Mouse (Mus musculus) hindbrain, embryonic 14.5 days (tissue): ENCODE results near the gene Adtrp. TPM values are rescaled to one million over a fixed set of nuclear protein-coding genes. Genes with fewer than 3 reads are reported as not detected.

ENCODE experiments used
- ATAC-seq: fragments of 200-750 bp; cut with Nextera tagmentation; 2 replicates; pipeline ENCODE4 v1.8.0; 2017; ENCODE audit warnings: moderate number of reproducible peaks, mild to moderate bottlenecking, moderate TSS enrichment, moderate library complexity; ENCODE audit not compliant: low FRiP score
- DNase-seq: peaks from one replicate; pipeline ENCODE4 v3.0.0-alpha.2; 2015; ENCODE audit warnings: low spot score
- H3K27ac ChIP-seq: fragments of 300-500 bp; sonication (generic); 2 replicates; pipeline ENCODE4 v1.5.1; 2014; ENCODE audit warnings: mild to moderate bottlenecking, moderate library complexity
- H3K27me3 ChIP-seq: fragments of 300-500 bp; sonication (generic); 2 replicates; pipeline ENCODE4 v1.6.1; 2014; ENCODE audit warnings: mild to moderate bottlenecking, low read length, mixed read lengths; ENCODE audit not compliant: control insufficient read depth, insufficient read depth
- H3K36me3 ChIP-seq: fragments of 300-500 bp; sonication (generic); replicated peaks from 2 replicates; pipeline ENCODE4 v1.6.1; 2014; ENCODE audit not compliant: control insufficient read depth, insufficient read depth
- H3K4me1 ChIP-seq: fragments of 300-500 bp; sonication (generic); replicated peaks from 2 replicates; pipeline ENCODE4 v1.6.1; 2014; ENCODE audit warnings: antibody characterized with exemption, low read length, mixed read lengths; ENCODE audit not compliant: control insufficient read depth, insufficient read depth
- H3K4me2 ChIP-seq: fragments of 300-500 bp; sonication (generic); replicated peaks from 2 replicates; pipeline ENCODE4 v1.6.1; 2014; ENCODE audit warnings: mild to moderate bottlenecking, moderate library complexity
- H3K4me3 ChIP-seq: fragments of 300-500 bp; sonication (generic); replicated peaks from 2 replicates; pipeline ENCODE4 v1.5.1; 2014; ENCODE audit warnings: mild to moderate bottlenecking, low read length
- H3K9ac ChIP-seq: fragments of 300-500 bp; sonication (generic); 2 replicates; pipeline ENCODE4 v1.6.1; 2014
- H3K9me3 ChIP-seq: fragments of 300-500 bp; sonication (generic); 2 replicates; pipeline ENCODE4 v1.6.1; 2016; ENCODE audit warnings: low read length; ENCODE audit not compliant: control insufficient read depth
- WGBS: fragments of 180-500 bp; shearing (Covaris S2); extraction: QIAGEN DNeasy Blood & Tissue Kit; methylation state at CpG from one replicate; pipeline ENCODE4 v1.1.7; 2014; 5-methylcytosine and 5-hydroxymethylcytosine counted together
- polyA plus RNA-seq: library from polyadenylated mRNA; unstranded; fragments of >200 nt; fragmentation: Nextera tagmentation; extraction: Ambion mirVana; gene quantifications from 2 replicates; pipeline ENCODE4 v1.2.1, GENCODE M21; 2014

The Adtrp gene
- polyA plus RNA-seq, 1 experiment from 2014 or later: 0.21 TPM

DNA sequence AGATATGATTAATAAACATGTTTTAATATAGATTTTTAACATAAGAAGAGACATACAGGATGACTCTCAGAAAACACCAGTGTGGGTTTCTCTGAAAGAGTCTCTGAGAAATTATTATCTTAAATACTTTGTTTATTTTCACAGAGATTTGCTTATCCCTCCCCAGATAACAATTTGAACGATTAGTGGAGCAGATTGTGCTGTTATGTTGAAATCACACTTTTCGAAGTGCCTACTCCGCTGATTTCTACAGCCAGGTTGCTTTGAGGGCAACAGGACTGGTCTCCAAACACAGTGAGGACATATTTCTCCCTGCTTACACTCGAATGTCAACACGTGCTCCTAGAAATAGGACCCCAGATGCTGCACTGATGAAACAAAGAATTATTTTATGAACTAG is 2.5 kb downstream of the Adtrp start:
- H3K4me2 ChIP-seq: no peak overlapping the region
- no peak overlapping the region for H3K4me3 ChIP-seq
- 92% methylated on average over 5 of the region's 5 CpGs for WGBS
- no peaks in the 10 kb centered on the region for H3K4me1 ChIP-seq
- H3K36me3 ChIP-seq: no peaks in the 10 kb centered on the region
- ATAC-seq: no peak
- no peaks in the 10 kb centered on the region for H3K9me3 ChIP-seq
- H3K27ac ChIP-seq: no peak overlapping the region
- H3K27me3 ChIP-seq: no peaks in the 10 kb centered on the region
- H3K9ac ChIP-seq: no peak overlapping the region
- DNase-seq: no peak

DNA sequence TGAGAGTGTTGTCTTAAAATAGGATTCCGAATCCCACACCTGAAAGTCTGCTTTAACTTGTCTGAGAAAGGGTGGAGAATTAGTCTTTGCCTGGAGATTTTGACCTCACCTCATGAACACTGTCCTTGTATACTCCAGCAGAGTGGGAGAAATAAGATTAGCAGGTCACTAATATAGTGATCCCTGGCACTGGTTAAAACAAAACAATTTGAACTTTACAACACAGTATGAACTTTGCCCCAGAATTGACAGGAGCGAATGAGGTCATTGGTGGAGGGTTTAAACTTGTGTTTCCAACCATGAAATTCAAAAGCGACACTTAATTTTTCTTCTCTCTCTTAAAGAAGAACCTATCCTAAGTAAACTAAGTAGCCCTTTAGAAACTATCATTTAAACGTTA is 3.4 kb downstream of the Adtrp start:
- H3K36me3 ChIP-seq: no peaks in the 10 kb centered on the region
- H3K4me1 ChIP-seq: no peaks in the 10 kb centered on the region
- WGBS: 87% methylated on average over 4 of the region's 4 CpGs
- H3K4me2 ChIP-seq: no peak overlapping the region
- ATAC-seq (no peak), DNase-seq (no peak)
- H3K27me3 ChIP-seq: no peaks in the 10 kb centered on the region
- no peak overlapping the region for H3K9ac ChIP-seq
- H3K27ac ChIP-seq: no peak overlapping the region
- no peaks in the 10 kb centered on the region for H3K9me3 ChIP-seq
- no peak overlapping the region for H3K4me3 ChIP-seq

DNA sequence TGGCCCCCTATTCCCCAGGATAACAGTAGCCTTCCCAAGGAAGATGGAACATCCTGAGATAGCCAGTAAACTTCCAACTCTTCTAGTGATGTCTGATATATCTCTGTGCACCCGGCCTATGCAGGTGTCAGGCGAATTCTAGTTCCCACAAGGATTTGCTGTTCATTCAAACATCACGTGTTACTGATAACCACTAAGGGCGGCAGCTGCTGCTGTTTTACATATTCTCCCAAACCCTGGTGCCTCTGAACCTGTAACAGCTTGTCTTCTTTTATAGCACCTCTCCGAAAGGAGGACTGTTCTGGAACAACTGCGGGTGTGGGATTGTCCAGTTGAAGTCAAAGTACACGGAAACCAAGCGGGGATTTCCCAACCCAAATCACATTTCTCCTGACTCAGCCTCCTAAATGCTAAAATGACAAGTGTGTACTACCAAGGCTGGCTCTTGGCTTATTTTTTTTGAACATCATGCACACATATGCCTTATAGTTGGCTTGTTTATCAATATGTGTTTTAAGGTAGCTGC is 13.8 kb downstream of the Adtrp start:
- Histone ChIP-seq H3K9me3 (no peaks in the 10 kb centered on the region), H3K9ac (no peak overlapping the region), H3K4me1 (no peaks in the 10 kb centered on the region), H3K36me3 (no peaks in the 10 kb centered on the region), H3K27ac (no peak overlapping the region), H3K4me2 (no peak overlapping the region), H3K27me3 (no peaks in the 10 kb centered on the region), H3K4me3 (no peak overlapping the region)
- WGBS: 92% methylated on average over 8 of the region's 8 CpGs
- no peak for DNase-seq
- no peak for ATAC-seq

DNA sequence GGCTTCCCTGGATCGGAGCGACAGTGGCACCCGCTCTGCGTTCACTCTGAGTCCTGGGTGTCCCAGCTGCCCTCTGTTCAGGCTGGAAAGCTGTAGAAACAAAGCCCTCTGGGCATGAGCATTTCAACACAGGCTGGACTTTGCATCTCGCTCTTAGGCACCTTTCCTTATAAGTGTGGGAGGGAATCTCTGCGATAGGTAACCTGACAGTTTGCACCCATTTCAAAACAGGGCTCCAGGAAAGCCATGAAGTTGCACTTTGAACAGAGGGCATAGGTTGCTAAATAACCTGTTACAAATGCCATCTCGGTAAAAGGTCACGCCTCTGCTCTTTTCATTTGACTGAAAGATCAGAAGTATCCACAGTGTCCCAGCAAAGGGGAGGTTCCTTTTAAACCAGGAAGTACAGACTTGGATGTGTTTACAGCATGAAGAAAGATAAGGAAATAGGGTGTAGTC is 19.2 kb downstream of the Adtrp start:
- H3K4me2 ChIP-seq: no peak overlapping the region
- WGBS: 93% methylated on average over 8 of the region's 8 CpGs
- DNase-seq (no peak), ATAC-seq (no peak)
- no peaks in the 10 kb centered on the region for H3K4me1 ChIP-seq
- H3K27ac ChIP-seq: no peak overlapping the region
- no peak overlapping the region for H3K9ac ChIP-seq
- no peaks in the 10 kb centered on the region for H3K9me3 ChIP-seq
- H3K27me3 ChIP-seq: no peaks in the 10 kb centered on the region
- no peak overlapping the region for H3K4me3 ChIP-seq
- H3K36me3 ChIP-seq: no peaks in the 10 kb centered on the region

DNA sequence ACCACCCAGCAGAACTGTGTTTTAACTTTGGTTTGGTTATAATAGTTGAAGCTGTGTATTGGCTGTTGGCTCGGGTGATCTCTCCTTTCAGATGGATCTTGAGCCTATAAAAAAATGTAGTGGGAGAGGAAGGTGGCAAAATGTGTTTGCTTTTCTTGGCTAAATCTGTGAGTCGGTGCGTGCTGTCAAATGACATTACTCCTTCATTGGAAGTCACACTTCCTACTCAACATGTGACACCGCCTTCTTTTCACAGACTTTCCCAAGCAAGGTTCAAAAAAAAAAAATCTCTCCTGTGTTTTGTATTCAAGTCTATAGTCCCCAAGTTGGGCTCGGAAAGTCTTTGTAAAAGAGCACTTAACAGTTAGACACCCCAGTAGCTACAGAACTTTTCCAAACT is 19.9 kb downstream of the Adtrp start:
- H3K4me1 ChIP-seq: no peaks in the 10 kb centered on the region
- H3K36me3 ChIP-seq: no peaks in the 10 kb centered on the region
- no peak overlapping the region for H3K27ac ChIP-seq
- 96% methylated on average over 5 of the region's 5 CpGs for WGBS
- no peak overlapping the region for H3K9ac ChIP-seq
- no peaks in the 10 kb centered on the region for H3K9me3 ChIP-seq
- H3K27me3 ChIP-seq: no peaks in the 10 kb centered on the region
- no peak for DNase-seq
- no peak overlapping the region for H3K4me2 ChIP-seq
- ATAC-seq: no peak
- no peak overlapping the region for H3K4me3 ChIP-seq

DNA sequence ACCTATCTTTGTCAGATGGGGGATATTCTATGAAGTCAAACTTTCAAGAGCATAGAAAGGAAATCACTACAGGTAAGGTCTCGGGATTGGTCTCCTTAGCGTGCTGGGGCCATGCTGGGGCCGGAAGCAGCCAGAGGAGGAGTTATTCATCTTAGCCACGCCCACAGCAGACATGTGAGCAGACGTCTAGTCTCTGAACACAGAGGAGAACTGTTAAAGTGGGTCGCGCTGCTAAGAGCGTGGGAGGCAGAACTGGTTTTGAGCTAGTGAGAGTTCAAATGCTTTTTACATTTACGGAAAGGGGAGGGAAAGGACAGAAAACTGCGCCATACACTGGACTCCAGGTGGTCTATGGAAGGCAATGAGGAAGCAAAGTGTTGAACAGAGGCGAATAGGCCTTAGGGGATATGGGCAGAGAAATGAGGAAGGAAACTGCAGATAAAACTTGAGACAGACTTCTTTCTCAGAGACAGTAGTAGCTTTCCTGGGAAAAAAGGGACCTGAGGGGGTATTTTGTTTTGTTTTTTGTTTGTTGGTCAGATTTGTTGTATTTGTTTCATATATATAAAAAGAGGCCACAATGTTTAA is 22.0 kb downstream of the Adtrp start:
- no peaks in the 10 kb centered on the region for H3K27me3 ChIP-seq
- DNase-seq (no peak), ATAC-seq (no peak)
- no peak overlapping the region for H3K4me2 ChIP-seq
- H3K4me3 ChIP-seq: no peak overlapping the region
- no peak overlapping the region for H3K27ac ChIP-seq
- no peaks in the 10 kb centered on the region for H3K9me3 ChIP-seq
- no peaks in the 10 kb centered on the region for H3K4me1 ChIP-seq
- 76% methylated on average over 11 of the region's 11 CpGs for whole genome bisulfite sequencing
- H3K9ac ChIP-seq: no peak overlapping the region
- no peaks in the 10 kb centered on the region for H3K36me3 ChIP-seq

DNA sequence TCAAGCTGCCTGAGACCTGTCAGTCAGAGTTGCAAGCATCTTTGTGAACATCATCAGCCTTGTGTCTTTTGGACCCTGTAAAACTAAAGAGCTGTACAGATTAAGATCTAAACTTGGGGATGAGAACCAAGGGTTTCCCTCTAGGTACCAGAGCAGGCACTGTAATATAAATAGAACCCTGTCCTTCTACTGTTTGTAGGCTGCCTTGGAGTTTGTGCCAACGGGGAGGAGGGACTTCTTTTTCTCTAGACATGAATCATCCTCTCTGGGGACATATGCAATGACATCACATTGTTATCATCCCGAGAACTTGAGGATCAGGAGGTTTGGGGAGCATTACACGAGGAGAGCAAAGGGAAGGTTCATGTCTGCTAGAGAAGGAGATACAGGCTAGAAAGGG is 24.4 kb downstream of the Adtrp start:
- 76% methylated on average over 3 of the region's 3 CpGs for WGBS
- no peak for ATAC-seq
- H3K36me3 ChIP-seq: no peaks in the 10 kb centered on the region

DNA sequence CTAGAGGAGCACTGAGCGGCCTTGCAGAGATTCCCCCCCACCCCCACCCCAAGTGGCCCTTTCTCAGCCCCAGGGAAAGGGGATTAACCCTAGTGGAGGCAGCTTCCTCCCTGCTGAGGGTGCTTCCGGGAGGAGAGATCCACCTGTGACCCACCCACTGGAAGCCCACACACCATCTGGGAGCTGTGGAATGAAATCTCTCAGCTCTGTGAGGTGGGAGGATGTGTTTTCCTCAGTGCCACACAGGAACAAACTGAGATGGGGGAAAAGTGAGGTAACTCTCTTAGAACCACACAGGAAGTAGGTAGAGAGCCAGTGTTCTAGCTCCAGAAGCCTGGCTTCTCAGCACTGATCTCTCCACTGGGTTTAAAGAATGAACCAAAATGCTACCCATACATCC is 24.9 kb downstream of the Adtrp start:
- H3K36me3 ChIP-seq: no peaks in the 10 kb centered on the region
- no peak overlapping the region for H3K4me2 ChIP-seq
- DNase-seq (no peak), ATAC-seq (no peak)
- no peaks in the 10 kb centered on the region for H3K4me1 ChIP-seq
- H3K9ac ChIP-seq: no peak overlapping the region
- 71% methylated on average over 2 of the region's 2 CpGs for WGBS
- H3K9me3 ChIP-seq: no peaks in the 10 kb centered on the region
- H3K27ac ChIP-seq: no peak overlapping the region
- no peaks in the 10 kb centered on the region for H3K27me3 ChIP-seq
- H3K4me3 ChIP-seq: no peak overlapping the region

More for the DNA sequence above, 24.4 kb downstream of the Adtrp start:
- no peaks in the 10 kb centered on the region for H3K27me3 ChIP-seq
- no peak overlapping the region for H3K27ac ChIP-seq
- no peak overlapping the region for H3K4me2 ChIP-seq
- H3K9ac ChIP-seq: no peak overlapping the region
- no peaks in the 10 kb centered on the region for H3K4me1 ChIP-seq
- H3K9me3 ChIP-seq: no peaks in the 10 kb centered on the region
- no peak overlapping the region for H3K4me3 ChIP-seq
- DNase-seq: no peak

DNA sequence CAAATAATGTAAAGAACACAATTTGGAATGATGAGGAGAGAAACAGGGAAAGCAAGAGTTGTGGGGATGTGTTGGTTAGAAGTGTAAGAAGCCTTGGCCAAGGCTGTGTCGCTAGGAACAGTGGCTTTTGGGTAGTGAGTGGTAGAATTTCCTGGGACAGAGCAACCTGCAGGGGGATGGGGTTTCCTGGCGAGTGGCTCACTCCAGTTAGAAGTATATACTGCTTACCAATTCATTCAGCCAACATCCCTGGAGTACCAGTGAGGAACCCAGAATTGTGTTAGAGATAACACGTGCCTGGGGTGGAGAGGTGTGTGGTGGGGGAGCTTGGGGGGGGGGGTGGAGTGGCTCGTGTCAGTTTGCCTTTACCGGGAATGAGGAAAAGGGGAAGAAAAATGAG is 25.4 kb downstream of the Adtrp start:
- Histone ChIP-seq H3K4me1 (no peaks in the 10 kb centered on the region), H3K4me2 (no peak overlapping the region), H3K9ac (no peak overlapping the region), H3K36me3 (no peaks in the 10 kb centered on the region), H3K9me3 (no peaks in the 10 kb centered on the region), H3K27ac (no peak overlapping the region), H3K4me3 (no peak overlapping the region), H3K27me3 (no peaks in the 10 kb centered on the region)
- 38% methylated on average over 5 of the region's 5 CpGs for WGBS
- DNase-seq: no peak
- no peak for ATAC-seq

DNA sequence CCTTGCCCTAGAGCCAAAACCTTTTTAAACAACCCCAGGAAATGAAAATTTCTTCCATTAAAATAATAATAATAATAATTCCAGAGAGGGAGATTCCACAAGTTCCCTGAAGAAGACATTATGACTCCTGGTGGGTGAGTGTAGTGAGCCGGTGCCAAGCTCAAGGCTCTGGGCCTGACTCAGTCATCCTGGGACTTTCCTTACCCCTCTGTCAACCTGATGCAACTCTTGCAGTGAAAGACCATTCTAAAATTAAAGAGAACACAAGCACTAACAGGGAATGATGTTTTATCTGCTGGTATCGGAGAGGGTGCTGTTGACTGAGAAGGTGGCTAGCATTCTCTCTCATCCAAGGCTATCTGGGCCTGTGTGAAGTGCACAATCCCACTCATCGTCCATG is 26.5 kb downstream of the Adtrp start:
- DNase-seq (no peak), ATAC-seq (no peak)
- Histone ChIP-seq H3K27me3 (no peaks in the 10 kb centered on the region), H3K9ac (no peak overlapping the region), H3K9me3 (no peaks in the 10 kb centered on the region), H3K27ac (no peak overlapping the region), H3K4me3 (no peak overlapping the region), H3K36me3 (no peaks in the 10 kb centered on the region), H3K4me1 (no peaks in the 10 kb centered on the region), H3K4me2 (no peak overlapping the region)
- 87% methylated on average over 3 of the region's 3 CpGs for WGBS
